Mouse (Mus musculus): ENCODE data around the gene Cisd1. TPM values are rescaled to one million over a fixed set of nuclear protein-coding genes. Genes with fewer than 3 reads are reported as not detected.
A peak's percentile ranks its signal among the peaks of the same experiment; 100 is the strongest.

The Cisd1 gene
- polyA plus RNA-seq, 1 experiment from 2014 or later, result 158 TPM

DNA sequence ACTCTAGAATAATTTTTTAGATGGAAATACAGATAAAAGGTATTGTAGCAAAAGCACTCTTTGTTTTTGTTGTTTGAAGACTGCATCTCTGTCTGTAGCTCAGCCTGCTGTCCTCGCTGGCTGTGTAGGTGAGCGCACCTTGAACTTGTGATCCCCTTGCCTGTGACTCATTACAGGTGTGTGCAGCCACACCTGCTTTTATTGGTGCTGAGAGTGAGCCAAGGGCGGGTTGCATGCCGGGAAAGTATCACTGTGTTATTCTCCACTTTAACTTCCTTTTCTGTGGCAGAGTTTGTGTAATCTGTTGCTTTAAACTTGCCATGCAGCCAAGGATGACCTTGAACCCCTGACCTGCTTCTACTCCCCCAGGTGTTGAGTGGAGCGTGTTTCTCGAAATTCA is 31.3 kb upstream of the Cisd1 start:
- H3K9ac ChIP-seq (ENCODE audit: low read depth, low read length), result no peak overlapping the region
- no peaks in the 10 kb centered on the region for H3K4me1 ChIP-seq (ENCODE audit: control insufficient read depth, insufficient read depth, low read length)
- no peak overlapping the region for H3K4me2 ChIP-seq
- 89% methylated on average over 6 of the region's 6 CpGs for WGBS (ENCODE audit: insufficient replicate concordance)
- no peaks in the 10 kb centered on the region for H3K9me3 ChIP-seq (replicated peaks; ENCODE audit: control insufficient read depth, low read length)
- ATAC-seq (replicated peaks; ENCODE audit: insufficient number of reproducible peaks, low FRiP score, low TSS enrichment), result no peak
- H3K27ac ChIP-seq (ENCODE audit: low read depth, low read length), result no peak overlapping the region
- 0 out of 2 replicates have a peak, but pooled peaks cover 7% of the 10 kb centered on the region for H3K36me3 ChIP-seq (ENCODE audit: control insufficient read depth, insufficient read depth, low read length)
- H3K27me3 ChIP-seq (ENCODE audit: control insufficient read depth, insufficient read depth, low read length), result no peaks in the 10 kb centered on the region
- no peak overlapping the region for H3K4me3 ChIP-seq (ENCODE audit: low read depth, low read length)

DNA sequence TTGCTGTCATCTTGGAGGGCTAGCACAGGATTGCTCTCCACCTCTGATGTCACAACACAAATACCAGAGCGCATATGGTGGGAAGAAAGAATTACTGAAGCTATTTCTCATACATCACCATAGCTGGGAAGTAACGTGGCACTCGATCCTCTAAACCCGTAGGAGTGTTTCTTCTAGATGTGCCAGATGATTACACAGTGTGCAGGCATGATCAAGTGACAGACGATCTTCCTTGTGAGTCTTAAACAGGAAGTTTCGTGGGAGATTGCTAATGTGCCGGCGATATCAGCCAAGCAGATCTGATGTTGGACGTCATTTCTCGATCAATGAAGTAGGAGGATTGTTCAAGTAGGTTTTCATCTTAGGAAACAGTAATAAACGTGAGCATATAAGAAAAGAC is 29.0 kb upstream of the Cisd1 start:
- Histone ChIP-seq H3K4me2 (no peak overlapping the region), H3K9ac (ENCODE audit: low read depth, low read length) (no peak overlapping the region), H3K27ac (ENCODE audit: low read depth, low read length) (no peak overlapping the region), H3K4me3 (ENCODE audit: low read depth, low read length) (no peak overlapping the region), H3K27me3 (ENCODE audit: control insufficient read depth, insufficient read depth, low read length) (no peaks in the 10 kb centered on the region), H3K36me3 (ENCODE audit: control insufficient read depth, insufficient read depth, low read length) (0 out of 2 replicates have a peak, but pooled peaks cover 6% of the 10 kb centered on the region), H3K9me3 (replicated peaks; ENCODE audit: control insufficient read depth, low read length) (no peaks in the 10 kb centered on the region), H3K4me1 (ENCODE audit: control insufficient read depth, insufficient read depth, low read length) (no peaks in the 10 kb centered on the region)
- ATAC-seq (replicated peaks; ENCODE audit: insufficient number of reproducible peaks, low FRiP score, low TSS enrichment), result no peak; the same call in 1 of the 2 replicates
- 87% methylated on average over 11 of the region's 11 CpGs for WGBS (ENCODE audit: insufficient replicate concordance)

DNA sequence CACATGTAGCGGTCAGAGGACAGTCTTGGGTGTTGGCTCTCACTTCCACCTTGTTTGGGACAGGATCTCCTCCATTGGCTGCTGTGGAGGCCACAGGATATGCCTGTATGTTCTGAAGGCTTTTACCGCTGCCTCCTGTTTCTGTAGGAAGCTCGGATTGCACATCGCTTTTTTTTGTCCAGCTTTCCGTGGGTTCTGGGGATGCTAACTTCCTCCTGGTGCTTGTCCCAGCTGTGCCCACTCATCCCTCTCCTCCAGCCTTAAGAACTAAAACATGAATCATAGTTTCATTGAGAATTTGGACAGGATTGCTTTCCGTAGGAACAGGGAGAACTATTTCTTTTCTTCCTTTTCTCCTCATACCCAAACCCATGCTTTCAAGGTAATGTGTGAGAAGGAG is 27.1 kb upstream of the Cisd1 start:
- WGBS (ENCODE audit: insufficient replicate concordance), result 80% methylated on average over 6 of the region's 6 CpGs
- H3K4me3 ChIP-seq (ENCODE audit: low read depth, low read length), result no peak overlapping the region
- H3K4me2 ChIP-seq, result no peak overlapping the region
- no peaks in the 10 kb centered on the region for H3K4me1 ChIP-seq (ENCODE audit: control insufficient read depth, insufficient read depth, low read length)
- H3K36me3 ChIP-seq (ENCODE audit: control insufficient read depth, insufficient read depth, low read length), result 0 out of 2 replicates have a peak, but pooled peaks cover 3% of the 10 kb centered on the region
- ATAC-seq (replicated peaks; ENCODE audit: insufficient number of reproducible peaks, low FRiP score, low TSS enrichment), result no peak
- no peak overlapping the region for H3K27ac ChIP-seq (ENCODE audit: low read depth, low read length)
- no peaks in the 10 kb centered on the region for H3K27me3 ChIP-seq (ENCODE audit: control insufficient read depth, insufficient read depth, low read length)
- H3K9me3 ChIP-seq (replicated peaks; ENCODE audit: control insufficient read depth, low read length), result no peaks in the 10 kb centered on the region
- no peak overlapping the region for H3K9ac ChIP-seq (ENCODE audit: low read depth, low read length)

DNA sequence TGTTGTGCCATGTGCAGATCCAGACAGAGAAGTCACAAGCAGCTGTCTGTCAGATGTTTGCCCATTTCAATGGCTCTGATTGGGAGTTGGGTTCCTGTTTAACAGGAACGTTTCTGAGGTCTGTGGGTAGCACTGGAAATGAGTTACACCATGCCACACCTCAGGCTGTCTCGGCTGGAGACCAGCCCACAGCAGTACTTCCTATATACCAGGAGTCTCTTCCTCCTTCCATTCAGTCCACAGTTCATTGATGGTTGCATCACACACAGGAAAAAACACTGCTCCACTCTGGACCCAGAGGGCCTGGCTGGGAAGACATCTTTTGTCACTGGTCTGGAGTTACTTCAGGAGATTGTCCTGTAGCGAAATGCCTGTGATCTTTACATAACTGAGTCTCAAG is 24.7 kb upstream of the Cisd1 start:
- Histone ChIP-seq H3K9me3 (replicated peaks; ENCODE audit: control insufficient read depth, low read length) (no peaks in the 10 kb centered on the region), H3K27me3 (ENCODE audit: control insufficient read depth, insufficient read depth, low read length) (no peaks in the 10 kb centered on the region), H3K9ac (ENCODE audit: low read depth, low read length) (no peak overlapping the region), H3K27ac (ENCODE audit: low read depth, low read length) (no peak overlapping the region), H3K36me3 (ENCODE audit: control insufficient read depth, insufficient read depth, low read length) (0 out of 2 replicates have a peak, but pooled peaks cover 3% of the 10 kb centered on the region), H3K4me3 (ENCODE audit: low read depth, low read length) (no peak overlapping the region), H3K4me2 (no peak overlapping the region), H3K4me1 (ENCODE audit: control insufficient read depth, insufficient read depth, low read length) (no peaks in the 10 kb centered on the region)
- no peak for ATAC-seq (replicated peaks; ENCODE audit: insufficient number of reproducible peaks, low FRiP score, low TSS enrichment)
- WGBS (ENCODE audit: insufficient replicate concordance), result 87% methylated on average over 3 of the region's 3 CpGs

DNA sequence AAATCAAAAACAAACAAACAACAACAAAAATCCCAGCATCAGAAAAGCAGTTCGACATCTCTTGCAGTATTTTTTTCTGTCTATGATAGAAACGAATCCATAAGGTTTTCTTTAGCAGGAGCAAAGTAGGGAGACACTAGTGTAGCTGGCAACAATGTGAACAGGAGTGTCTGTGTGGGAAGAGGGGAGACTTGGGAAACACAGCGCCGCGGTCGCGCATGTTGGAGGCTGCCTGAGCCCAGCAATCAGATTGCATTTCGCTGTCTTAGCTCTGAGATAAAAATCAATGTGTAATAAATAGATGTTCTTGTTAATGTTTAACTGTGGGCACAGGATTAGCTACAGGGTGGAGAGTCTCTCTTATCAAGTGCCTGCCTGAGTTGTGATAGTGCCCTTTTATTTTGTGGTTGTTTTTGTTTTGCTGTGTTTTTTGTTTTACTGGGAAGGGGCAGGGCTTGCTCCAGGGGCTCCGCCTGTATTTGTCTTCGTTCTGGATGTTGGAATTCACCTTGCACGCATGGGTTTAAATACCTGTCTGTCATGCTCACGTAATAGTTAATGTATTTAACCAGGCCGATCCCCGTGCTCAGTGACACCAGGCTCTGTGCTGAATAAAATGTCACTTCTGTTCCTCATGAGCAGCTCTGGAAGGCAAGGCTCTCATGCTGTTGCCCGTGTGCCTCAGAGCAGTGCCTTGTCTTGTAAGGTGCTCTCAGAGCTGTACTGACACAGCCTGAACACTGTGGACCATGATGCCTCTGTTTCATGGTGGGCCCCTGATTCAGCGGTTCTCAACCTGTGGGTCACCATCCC is 23.6 kb upstream of the Cisd1 start:
- Histone ChIP-seq H3K9me3 (replicated peaks; ENCODE audit: control insufficient read depth, low read length) (no peaks in the 10 kb centered on the region), H3K9ac (ENCODE audit: low read depth, low read length) (no peak overlapping the region), H3K4me3 (ENCODE audit: low read depth, low read length) (no peak overlapping the region), H3K4me2 (no peak overlapping the region), H3K36me3 (ENCODE audit: control insufficient read depth, insufficient read depth, low read length) (0 out of 2 replicates have a peak, but pooled peaks cover 3% of the 10 kb centered on the region), H3K4me1 (ENCODE audit: control insufficient read depth, insufficient read depth, low read length) (no peaks in the 10 kb centered on the region), H3K27ac (ENCODE audit: low read depth, low read length) (no peak overlapping the region), H3K27me3 (ENCODE audit: control insufficient read depth, insufficient read depth, low read length) (no peaks in the 10 kb centered on the region)
- WGBS (ENCODE audit: insufficient replicate concordance), result 87% methylated on average over 16 of the region's 16 CpGs
- no peak for ATAC-seq (replicated peaks; ENCODE audit: insufficient number of reproducible peaks, low FRiP score, low TSS enrichment)

DNA sequence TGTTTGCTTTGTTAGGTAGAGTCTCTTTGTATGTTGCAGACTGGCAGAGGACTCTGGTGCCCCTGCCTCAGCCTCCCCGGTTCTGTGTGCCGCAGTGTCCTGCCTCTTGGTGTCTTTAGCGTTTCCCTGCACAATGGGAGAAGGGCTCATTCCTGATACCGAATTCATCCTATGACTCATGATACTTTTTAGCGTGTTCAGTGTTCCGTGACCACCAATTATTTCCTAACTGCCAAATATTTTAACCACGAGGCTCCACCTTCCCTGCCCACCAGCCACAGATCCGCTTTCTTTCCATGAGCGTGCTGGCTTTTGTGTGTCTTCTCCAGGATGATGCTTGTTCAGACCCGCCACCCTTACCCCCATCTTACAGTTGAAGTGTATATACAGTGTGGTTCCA is 19.1 kb upstream of the Cisd1 start:
- no peak overlapping the region for H3K4me3 ChIP-seq (ENCODE audit: low read depth, low read length)
- no peak overlapping the region for H3K27ac ChIP-seq (ENCODE audit: low read depth, low read length)
- H3K4me2 ChIP-seq, result no peak overlapping the region
- no peaks in the 10 kb centered on the region for H3K4me1 ChIP-seq (ENCODE audit: control insufficient read depth, insufficient read depth, low read length)
- no peak overlapping the region for H3K9ac ChIP-seq (ENCODE audit: low read depth, low read length)
- H3K36me3 ChIP-seq (ENCODE audit: control insufficient read depth, insufficient read depth, low read length), result no peaks in the 10 kb centered on the region
- WGBS (ENCODE audit: insufficient replicate concordance), result 90% methylated on average over 10 of the region's 10 CpGs
- no peaks in the 10 kb centered on the region for H3K27me3 ChIP-seq (ENCODE audit: control insufficient read depth, insufficient read depth, low read length)
- ATAC-seq (replicated peaks; ENCODE audit: insufficient number of reproducible peaks, low FRiP score, low TSS enrichment), result no peak
- H3K9me3 ChIP-seq (replicated peaks; ENCODE audit: control insufficient read depth, low read length), result no peaks in the 10 kb centered on the region

DNA sequence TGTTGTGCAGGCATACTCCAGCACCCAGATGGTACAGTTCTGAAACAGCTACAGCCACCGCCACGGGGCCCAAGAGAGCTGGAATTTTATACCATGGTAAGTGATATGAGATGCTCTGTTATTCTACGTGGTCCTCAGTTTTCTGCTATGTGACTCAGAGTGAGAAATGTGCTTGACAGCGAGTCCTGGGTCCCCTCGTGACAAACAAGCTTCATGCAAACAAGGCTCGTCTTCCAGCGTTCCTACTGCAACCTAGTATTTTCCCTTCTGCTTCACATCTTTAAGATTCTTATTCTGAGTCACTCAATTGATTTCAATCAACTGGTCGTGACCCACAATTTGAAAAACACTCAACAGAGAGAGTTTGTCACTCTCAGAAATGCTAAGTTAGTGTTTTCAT is 18.7 kb upstream of the Cisd1 start:
- WGBS (ENCODE audit: insufficient replicate concordance), result 85% methylated on average over 8 of the region's 8 CpGs

DNA sequence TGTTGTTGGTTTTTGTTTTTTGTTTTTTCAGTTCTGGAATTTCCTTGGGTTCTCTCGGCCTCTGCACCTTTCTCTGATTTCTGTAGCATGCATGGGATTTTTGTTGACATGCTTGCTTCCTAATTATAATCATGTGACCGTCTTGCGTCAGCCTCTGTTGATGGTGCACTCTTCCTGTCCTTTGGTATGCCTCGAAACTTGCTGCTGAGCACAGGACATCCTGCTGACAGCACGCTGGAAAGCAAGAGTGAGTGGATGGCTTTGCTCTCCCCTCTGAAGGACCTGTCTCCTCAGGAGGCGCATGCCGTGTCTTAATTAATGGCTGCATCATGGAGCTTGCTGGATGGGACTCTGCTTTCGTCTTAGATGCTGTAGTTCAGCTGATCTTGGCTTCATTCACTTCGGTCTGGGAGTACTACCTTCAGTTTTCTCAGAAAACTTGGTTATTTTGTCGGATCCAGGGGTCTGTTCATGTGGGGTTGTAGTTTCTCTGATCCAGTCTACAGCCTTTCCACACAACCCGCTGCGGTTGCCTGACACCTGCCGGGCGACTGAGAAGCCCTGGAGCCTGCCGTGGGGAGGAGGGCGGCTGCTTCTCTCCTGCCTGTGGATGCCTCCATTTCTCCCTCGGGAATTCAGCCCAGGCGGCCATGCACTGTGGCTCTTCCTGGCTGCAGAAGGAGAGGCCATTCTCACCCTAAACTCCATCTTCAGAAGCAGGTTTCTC is 17.2 kb upstream of the Cisd1 start:
- Histone ChIP-seq H3K9me3 (replicated peaks; ENCODE audit: control insufficient read depth, low read length) (no peaks in the 10 kb centered on the region), H3K9ac (ENCODE audit: low read depth, low read length) (no peak overlapping the region), H3K4me3 (ENCODE audit: low read depth, low read length) (peak overlapping the region; percentile 0; the same call in 1 of the 2 replicates), H3K27ac (ENCODE audit: low read depth, low read length) (no peak overlapping the region), H3K4me2 (peak overlapping the region; percentile 30), H3K36me3 (ENCODE audit: control insufficient read depth, insufficient read depth, low read length) (no peaks in the 10 kb centered on the region), H3K27me3 (ENCODE audit: control insufficient read depth, insufficient read depth, low read length) (no peaks in the 10 kb centered on the region), H3K4me1 (ENCODE audit: control insufficient read depth, insufficient read depth, low read length) (no peaks in the 10 kb centered on the region)
- WGBS (ENCODE audit: insufficient replicate concordance), result 22% methylated on average over 18 of the region's 18 CpGs
- no peak; the same call in 1 of the 2 replicates for ATAC-seq (replicated peaks; ENCODE audit: insufficient number of reproducible peaks, low FRiP score, low TSS enrichment)

More for the DNA sequence above, 18.7 kb upstream of the Cisd1 start:
- H3K36me3 ChIP-seq (ENCODE audit: control insufficient read depth, insufficient read depth, low read length), result no peaks in the 10 kb centered on the region
- H3K4me3 ChIP-seq (ENCODE audit: low read depth, low read length), result no peak overlapping the region
- H3K9ac ChIP-seq (ENCODE audit: low read depth, low read length), result no peak overlapping the region
- H3K27ac ChIP-seq (ENCODE audit: low read depth, low read length), result no peak overlapping the region
- H3K9me3 ChIP-seq (replicated peaks; ENCODE audit: control insufficient read depth, low read length), result no peaks in the 10 kb centered on the region
- no peak overlapping the region for H3K4me2 ChIP-seq
- no peak for ATAC-seq (replicated peaks; ENCODE audit: insufficient number of reproducible peaks, low FRiP score, low TSS enrichment)
- no peaks in the 10 kb centered on the region for H3K4me1 ChIP-seq (ENCODE audit: control insufficient read depth, insufficient read depth, low read length)
- no peaks in the 10 kb centered on the region for H3K27me3 ChIP-seq (ENCODE audit: control insufficient read depth, insufficient read depth, low read length)
